Mouse (Mus musculus) embryonic fibroblast, embryonic 13.5 days (primary cell): ENCODE data around the gene Olfr631. TPM values are rescaled to one million over a fixed set of nuclear protein-coding genes. Genes with fewer than 3 reads are reported as not detected.

ENCODE experiments used
- H3K27ac ChIP-seq: 2 replicates; pipeline ENCODE4 v1.5.1; 2012; ENCODE audit warnings: low read length, control low read depth, inconsistent platforms; ENCODE audit not compliant: insufficient read depth
- H3K4me1 ChIP-seq: 2 replicates; pipeline ENCODE4 v1.6.1; 2011; ENCODE audit warnings: low read length; ENCODE audit not compliant: control insufficient read depth, insufficient read depth
- H3K4me3 ChIP-seq: 2 replicates; pipeline ENCODE4 v1.5.1; 2011; ENCODE audit warnings: mild to moderate bottlenecking, control low read depth, low read length; ENCODE audit not compliant: insufficient read depth
- CTCF ChIP-seq: IDR thresholded peaks from 2 replicates; pipeline ENCODE4 v1.5.1; 2011; ENCODE audit warnings: mild to moderate bottlenecking, control low read depth, low read length, moderate library complexity, borderline replicate concordance; ENCODE audit not compliant: insufficient read depth
- POLR2A ChIP-seq: IDR thresholded peaks from 2 replicates; pipeline ENCODE4 v1.6.1; 2011; ENCODE audit warnings: low read depth, mild to moderate bottlenecking, control low read depth, low read length, moderate library complexity
- polyA plus RNA-seq: library from polyadenylated mRNA; stranded (reverse); fragments of >200 nt; gene quantifications from 2 replicates; pipeline ENCODE4 v1.2.4, GENCODE M21; 2011; ENCODE audit warnings: low read depth; ENCODE audit not compliant: missing spikeins, insufficient read length

Gene Olfr631
- polyA plus RNA-seq, 1 experiment: not detected

DNA sequence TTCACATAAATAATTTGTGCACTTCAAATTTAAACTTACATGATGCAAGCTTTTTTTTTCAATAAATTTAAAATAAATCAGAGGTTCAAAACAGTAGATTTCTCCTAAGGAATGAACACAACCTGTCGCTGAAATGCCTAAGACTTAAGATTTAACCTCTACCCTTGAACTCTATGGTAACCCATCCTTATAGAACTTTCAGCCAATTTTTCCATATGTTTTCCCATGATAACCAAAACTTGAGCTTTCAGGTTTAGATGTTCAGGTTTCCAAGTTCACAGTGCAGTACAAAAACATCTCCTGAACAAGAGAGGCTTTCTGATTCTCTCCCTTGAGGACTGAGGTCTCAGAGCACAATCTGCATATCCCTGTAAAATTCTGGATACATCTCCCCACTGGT, 42.2 kb downstream of the Olfr631 start, which contains the start of gene Olfr635:
Gene Olfr635, plus strand, starts transcription at position 301 of the 400 bp plus-strand sequence.
- no peak for TF ChIP-seq CTCF
- TF ChIP-seq POLR2A: no peak
- H3K4me1 ChIP-seq: no peaks in the 10 kb centered on the region
- no peak within 1 kb of the TSS for H3K4me3 ChIP-seq
- no peak within 1 kb of the TSS for H3K27ac ChIP-seq

- H3K27ac ChIP-seq: no peak overlapping the region
- no peaks in the 10 kb centered on the region for H3K4me1 ChIP-seq
- no peak overlapping the region for H3K4me3 ChIP-seq
- TF ChIP-seq POLR2A (no peak), CTCF (no peak)
These were observed 43.2 kb downstream of the Olfr631 start for GRCm38 (mm10) chr7:103971782-103972181.

Other genes starting within 250 kb of the Olfr631 start
- gene Olfr625-ps1, start 246.1 kb upstream of the Olfr631 start, polyA plus RNA-seq: not detected in 2 replicates
- not detected in 2 replicates for gene Olfr243, start 214.2 kb upstream of the Olfr631 start, polyA plus RNA-seq
- not detected in 2 replicates for gene Olfr628, start 198.5 kb upstream of the Olfr631 start, polyA plus RNA-seq
- gene Olfr629, start 183.9 kb upstream of the Olfr631 start, polyA plus RNA-seq: not detected in 2 replicates
- not detected in 2 replicates for gene Olfr630, start 171.5 kb upstream of the Olfr631 start, polyA plus RNA-seq
- gene Olfr69, start 157.2 kb upstream of the Olfr631 start, polyA plus RNA-seq: not detected in 2 replicates
- not detected in 2 replicates for gene Olfr68, start 149.1 kb upstream of the Olfr631 start, polyA plus RNA-seq
- gene Olfr67, start 137.0 kb upstream of the Olfr631 start, polyA plus RNA-seq: not detected in 2 replicates
- not detected in 2 replicates for gene Hbb-bt, start 114.8 kb upstream of the Olfr631 start, polyA plus RNA-seq
- gene Hbb-bs, start 100.7 kb upstream of the Olfr631 start, polyA plus RNA-seq: not detected in 2 replicates
- not detected in 2 replicates for gene Hbb-bh2, start 88.3 kb upstream of the Olfr631 start, polyA plus RNA-seq
- gene Hbb-bh1, start 85.7 kb upstream of the Olfr631 start, polyA plus RNA-seq: not detected in 2 replicates
- gene Hbb-y, start 75.6 kb upstream of the Olfr631 start, polyA plus RNA-seq: not detected in 2 replicates
- not detected in 2 replicates for gene Olfr66, start 42.6 kb upstream of the Olfr631 start, polyA plus RNA-seq
- not detected in 2 replicates for gene Olfr64, start 34.3 kb upstream of the Olfr631 start, polyA plus RNA-seq
- gene Olfr65, start 25.3 kb upstream of the Olfr631 start, polyA plus RNA-seq: not detected in 2 replicates
- gene Olfr632, start 5.5 kb downstream of the Olfr631 start, polyA plus RNA-seq: not detected in 2 replicates
- gene Olfr633, start 15.6 kb downstream of the Olfr631 start, polyA plus RNA-seq: not detected in 2 replicates
- not detected in 2 replicates for gene Olfr635, start 42.3 kb downstream of the Olfr631 start, polyA plus RNA-seq
- not detected in 2 replicates for gene Olfr638, start 69.9 kb downstream of the Olfr631 start, polyA plus RNA-seq
- not detected in 2 replicates for gene Olfr639, start 88.5 kb downstream of the Olfr631 start, polyA plus RNA-seq
- gene Olfr640, start 96.7 kb downstream of the Olfr631 start, polyA plus RNA-seq: not detected in 2 replicates
- gene Olfr641, start 106.6 kb downstream of the Olfr631 start, polyA plus RNA-seq: not detected in 2 replicates
- gene Olfr642, start 123.8 kb downstream of the Olfr631 start, polyA plus RNA-seq: not detected in 2 replicates
- gene 4930516K23Rik, start 132.6 kb downstream of the Olfr631 start, polyA plus RNA-seq: not detected in 2 replicates
- not detected in 2 replicates for gene Olfr644, start 143.0 kb downstream of the Olfr631 start, polyA plus RNA-seq
- gene Olfr645, start 156.6 kb downstream of the Olfr631 start, polyA plus RNA-seq: not detected in 2 replicates
- gene Olfr646, start 176.0 kb downstream of the Olfr631 start, polyA plus RNA-seq: not detected in 2 replicates
- gene Ubqln5, start 201.0 kb downstream of the Olfr631 start, polyA plus RNA-seq: not detected in 2 replicates
- not detected in 2 replicates for gene Olfr643, start 208.6 kb downstream of the Olfr631 start, polyA plus RNA-seq
- gene Ubqln3, start 214.5 kb downstream of the Olfr631 start, polyA plus RNA-seq: not detected in 2 replicates
- gene Ubqlnl, start 221.7 kb downstream of the Olfr631 start, polyA plus RNA-seq: not detected in 2 replicates
- gene Olfm5, start 236.0 kb downstream of the Olfr631 start, polyA plus RNA-seq: not detected in 2 replicates